ENCODE assay signal across 8 mouse cellular contexts in the genomic region with DNA sequence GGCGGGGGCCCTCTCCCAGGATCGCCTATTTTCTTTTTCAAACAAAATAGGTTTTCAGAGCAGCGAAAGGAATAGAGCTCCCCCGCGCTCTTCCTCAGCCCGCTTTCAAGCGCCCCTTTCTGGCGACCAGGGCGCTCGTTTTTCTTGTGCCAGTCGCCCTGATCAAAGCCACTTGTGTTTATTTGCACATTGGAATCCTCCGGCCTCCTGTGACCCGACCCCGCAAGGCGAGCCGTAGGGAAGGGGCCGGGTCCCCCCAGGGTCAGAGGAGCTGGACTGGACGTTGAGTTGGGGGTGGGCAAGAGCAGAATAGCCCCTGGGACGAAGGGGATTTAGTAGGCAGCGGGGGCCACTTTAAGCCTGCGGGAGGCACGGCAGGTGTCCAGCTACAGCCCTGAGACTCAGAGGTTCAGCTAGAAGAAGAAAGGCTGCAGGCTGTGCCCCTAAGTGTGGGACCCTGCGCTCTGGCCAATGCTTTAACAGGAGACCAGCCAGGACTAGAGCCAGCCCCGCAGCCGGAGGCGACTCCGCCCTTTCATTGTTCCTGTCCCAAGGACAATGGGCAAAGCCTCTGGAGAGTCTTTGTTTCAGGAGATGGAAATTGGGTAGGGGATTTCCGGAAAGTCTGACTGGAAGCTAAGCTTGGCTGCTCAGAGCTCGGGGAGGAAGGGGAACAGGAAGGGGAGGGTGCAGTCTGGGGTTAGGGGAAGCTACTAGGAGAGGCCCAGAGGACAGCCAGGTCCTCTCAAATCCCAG.
DNase-seq lines count a peak whose midpoint lies in the region; ATAC-seq and TF ChIP-seq lines count a peak whose summit lies in the region.

No protein-coding gene starts in this region.

- no peak for TF ChIP-seq CTCF in cortical plate, adult 2 months (IDR thresholded peaks at IDR 0.05; ENCODE audit: extremely low read depth, insufficient read depth, low read length)

- H3K9me3 ChIP-seq in intestine, embryonic 15.5 days: no peaks in the 10 kb centered on the region
- no peaks in the 10 kb centered on the region for H3K9me3 ChIP-seq in limb, embryonic 12.5 days
- H3K9me3 ChIP-seq in midbrain, embryonic 12.5 days: no peaks in the 10 kb centered on the region

- peak overlapping the region; percentile 48 for H3K9ac ChIP-seq in intestine, embryonic 15.5 days
- peak overlapping the region; percentile 65 for H3K9ac ChIP-seq in limb, embryonic 12.5 days (replicated peaks)
- H3K9ac ChIP-seq in midbrain, embryonic 12.5 days (replicated peaks): peak overlapping the region; percentile 58

- H3K27ac ChIP-seq in cortical plate, adult 2 months (ENCODE audit: insufficient read depth, low read length): peak overlapping the region; percentile 76; the same call in 1 of the 2 replicates
- H3K27ac ChIP-seq in intestine, embryonic 15.5 days: peak overlapping the region; percentile 56
- peak overlapping the region; percentile 57 for H3K27ac ChIP-seq in limb, embryonic 12.5 days
- H3K27ac ChIP-seq in midbrain, embryonic 12.5 days (replicated peaks): peak overlapping the region; percentile 100

- H3K27me3 ChIP-seq in intestine, embryonic 15.5 days (replicated peaks): no peaks in the 10 kb centered on the region
- 0 out of 2 replicates have a peak, but pooled peaks cover 4% of the 10 kb centered on the region for H3K27me3 ChIP-seq in limb, embryonic 12.5 days
- no peaks in the 10 kb centered on the region for H3K27me3 ChIP-seq in midbrain, embryonic 12.5 days
- no peaks in the 10 kb centered on the region for H3K27me3 ChIP-seq in splenic B cell, adult 2 months (ENCODE audit: control insufficient read depth, insufficient read depth, low read length, poor library complexity, severe bottlenecking)

- H3K4me1 ChIP-seq in cortical plate, adult 2 months (ENCODE audit: control insufficient read depth, insufficient read depth, low read length): no peaks in the 10 kb centered on the region
- peaks cover 12% of the 10 kb centered on the region for H3K4me1 ChIP-seq in intestine, embryonic 15.5 days (replicated peaks)
- H3K4me1 ChIP-seq in limb, embryonic 12.5 days (replicated peaks): peaks cover 16% of the 10 kb centered on the region
- peaks cover 27% of the 10 kb centered on the region for H3K4me1 ChIP-seq in midbrain, embryonic 12.5 days

- WGBS in intestine, embryonic 15.5 days: 5% methylated on average over 29 of the region's 29 CpGs
- WGBS in limb, embryonic 12.5 days: 2% methylated on average over 29 of the region's 29 CpGs
- WGBS in midbrain, embryonic 12.5 days: 1% methylated on average over 29 of the region's 29 CpGs

- peak; percentile 76 for DNase-seq in Muller cell, postnatal 12 days (ENCODE audit: inconsistent ontology term)
- peak; percentile 99 for DNase-seq in heart, adult 11 months
- peak; percentile 15 for DNase-seq in splenic B cell, adult 2 months (ENCODE audit: low read depth, low spot score)

- no peaks in the 10 kb centered on the region for H3K36me3 ChIP-seq in intestine, embryonic 15.5 days
- no peaks in the 10 kb centered on the region for H3K36me3 ChIP-seq in limb, embryonic 12.5 days
- H3K36me3 ChIP-seq in midbrain, embryonic 12.5 days: no peaks in the 10 kb centered on the region
- H3K36me3 ChIP-seq in splenic B cell, adult 2 months (ENCODE audit: control insufficient read depth, insufficient read depth, low read length, poor library complexity, severe bottlenecking): no peaks in the 10 kb centered on the region

- peak overlapping the region; percentile 72 for H3K4me2 ChIP-seq in intestine, embryonic 15.5 days (replicated peaks)
- H3K4me2 ChIP-seq in limb, embryonic 12.5 days: peak overlapping the region; percentile 84
- H3K4me2 ChIP-seq in midbrain, embryonic 12.5 days (replicated peaks): peak overlapping the region; percentile 59

- no peak for TF ChIP-seq POLR2A in cortical plate, adult 2 months (IDR thresholded peaks at IDR 0.05; ENCODE audit: extremely low read depth, insufficient read depth, low read length)

- peak overlapping the region; percentile 25 for H3K4me3 ChIP-seq in cortical plate, adult 2 months (ENCODE audit: insufficient read depth, low read length)
- H3K4me3 ChIP-seq in intestine, embryonic 15.5 days (replicated peaks): peak overlapping the region; percentile 32
- H3K4me3 ChIP-seq in limb, embryonic 12.5 days (replicated peaks): peak overlapping the region; percentile 39
- H3K4me3 ChIP-seq in midbrain, embryonic 12.5 days: peak overlapping the region; percentile 32

- peak; percentile 69 for ATAC-seq in intestine, embryonic 15.5 days
- ATAC-seq in limb, embryonic 12.5 days (ENCODE audit: insufficient number of reproducible peaks, insufficient read depth, low FRiP score, low TSS enrichment, low read depth): peak; percentile 44; the same call in 1 of the 2 replicates
- ATAC-seq in midbrain, embryonic 12.5 days (ENCODE audit: low FRiP score, low read depth): peak; percentile 68
- ATAC-seq in inflammation-experienced regulatory T-cells, adult 6 months: no peak

Comparison
In these comparisons a context has a peak if more than half of its experiments do, and no peak if none do; other contexts are left out.
1. DNase-seq: peak in every context shown above with its lines; median percentile 99 in heart, adult 11 months; 76 in Muller cell, postnatal 12 days; 15 in splenic B cell, adult 2 months.